Mouse (Mus musculus) adrenal gland, adult 2 months (tissue): ENCODE measurements around the gene Plbd2. TPM values are rescaled to one million over a fixed set of nuclear protein-coding genes. Genes with fewer than 3 reads are reported as not detected.

ENCODE experiments used
- DNase-seq: peaks from one replicate; pipeline ENCODE4 v3.0.0; 2021
- polyA plus RNA-seq: library from polyadenylated mRNA; depleted of rRNA; stranded (reverse); fragments of >200 nt; gene quantifications from 2 replicates; pipeline ENCODE4 v1.2.3, GENCODE M21; 2012; rRNA removed
- total RNA-seq, 2 experiments: library from RNA; stranded (reverse); gene quantifications; 2 replicates each; pipeline ENCODE4 v1.2.3; 2021

Gene Plbd2
- total and polyA plus RNA-seq, 3 experiments, result 85.2 to 92.9 (median 91.3) TPM

- no peak for DNase-seq
Measured at GRCm38 (mm10) chr5:120436885-120437495, 66.4 kb downstream of the Plbd2 start.

- DNase-seq, result peak; percentile 21
Measured at GRCm38 (mm10) chr5:120435731-120436501, 67.5 kb downstream of the Plbd2 start.

GRCm38 (mm10) chr5:120435006-120435681, 68.3 kb downstream of the Plbd2 start:
- no peak for DNase-seq

GRCm38 (mm10) chr5:120434231-120434735, 69.1 kb downstream of the Plbd2 start:
- no peak for DNase-seq

Other genes starting within 250 kb of the Plbd2 start
- not detected for gene Lhx5, start 71.9 kb downstream of the Plbd2 start, total RNA-seq
- gene Lhx5, start 71.9 kb downstream of the Plbd2 start, polyA plus RNA-seq, result not detected in 2 replicates
- gene Sdsl, start 30.8 kb downstream of the Plbd2 start, total RNA-seq, result 10 to 100 TPM; 46.3 to 71.9 TPM
- 114 and 115 TPM in 2 replicates for gene Sdsl, start 30.8 kb downstream of the Plbd2 start, polyA plus RNA-seq
- gene Sds, start 27.1 kb downstream of the Plbd2 start, total RNA-seq, result under 1 TPM in 1 of 2 experiments, not detected in 1; 0.55 TPM
- gene Sds, start 27.1 kb downstream of the Plbd2 start, polyA plus RNA-seq, result 1.2 TPM in 1 of 2 replicates, not detected in the other
- 10 to 100 TPM; 25.5 to 46.3 TPM for gene Slc8b1, start 7.5 kb upstream of the Plbd2 start, total RNA-seq
- 40.1 and 49.3 TPM in 2 replicates for gene Slc8b1, start 7.5 kb upstream of the Plbd2 start, polyA plus RNA-seq
- 10 to 100 TPM; 38.1 to 51.3 TPM for gene Tpcn1, start 85.0 kb upstream of the Plbd2 start, total RNA-seq
- 48.9 and 59.8 TPM in 2 replicates for gene Tpcn1, start 85.0 kb upstream of the Plbd2 start, polyA plus RNA-seq
- under 1 TPM; 0.29 to 0.55 TPM for gene Iqcd, start 85.4 kb upstream of the Plbd2 start, total RNA-seq
- 0.29 and 0.49 TPM in 2 replicates for gene Iqcd, start 85.4 kb upstream of the Plbd2 start, polyA plus RNA-seq
- gene Rita1, start 109.0 kb upstream of the Plbd2 start, total RNA-seq, result 10 to 100 TPM; 11.6 to 22.7 TPM
- gene Rita1, start 109.0 kb upstream of the Plbd2 start, polyA plus RNA-seq, result 32.5 and 33.5 TPM in 2 replicates
- gene Ddx54, start 109.1 kb upstream of the Plbd2 start, total RNA-seq, result 10 to 100 TPM; 46.8 to 49.5 TPM
- gene Ddx54, start 109.1 kb upstream of the Plbd2 start, polyA plus RNA-seq, result 42.7 and 49.6 TPM in 2 replicates
- 1 to 10 TPM in 1 of 2 experiments, not detected in 1; 1.6 TPM for gene Cfap73, start 130.6 kb upstream of the Plbd2 start, total RNA-seq
- gene Cfap73, start 130.6 kb upstream of the Plbd2 start, polyA plus RNA-seq, result not detected in 2 replicates
- 10 to 100 TPM in 1 of 2 experiments, 1 to 10 TPM in 1; 4.6 to 16.1 TPM for gene Rasal1, start 145.2 kb upstream of the Plbd2 start, total RNA-seq
- gene Rasal1, start 145.2 kb upstream of the Plbd2 start, polyA plus RNA-seq, result 19.0 and 19.2 TPM in 2 replicates
- 10 to 100 TPM; 12.8 to 13.4 TPM for gene Dtx1, start 208.3 kb upstream of the Plbd2 start, total RNA-seq
- 28.5 and 28.6 TPM in 2 replicates for gene Dtx1, start 208.3 kb upstream of the Plbd2 start, polyA plus RNA-seq
- gene Oas2, start 246.2 kb upstream of the Plbd2 start, total RNA-seq, result under 1 TPM; 0.55 to 0.92 TPM
- gene Oas2, start 246.2 kb upstream of the Plbd2 start, polyA plus RNA-seq, result 3.5 and 3.7 TPM in 2 replicates